Mouse (Mus musculus) hindbrain, embryonic 14.5 days (tissue): ENCODE data around the gene Arl11. TPM values are rescaled to one million over a fixed set of nuclear protein-coding genes. Genes with fewer than 3 reads are reported as not detected.
"Not testable (repeated sequence)": the region's sequence is repeated elsewhere in the genome, so short reads cannot be mapped to it uniquely, and the experiment has no call there.

Experiments
- ATAC-seq: fragments of 200-750 bp; cut with Nextera tagmentation; 2 replicates; pipeline ENCODE4 v1.8.0; 2017; ENCODE audit warnings: moderate number of reproducible peaks, mild to moderate bottlenecking, moderate TSS enrichment, moderate library complexity; ENCODE audit not compliant: low FRiP score
- DNase-seq: peaks from one replicate; pipeline ENCODE4 v3.0.0-alpha.2; 2015; ENCODE audit warnings: low spot score
- H3K27ac ChIP-seq: fragments of 300-500 bp; sonication (generic); 2 replicates; pipeline ENCODE4 v1.5.1; 2014; ENCODE audit warnings: mild to moderate bottlenecking, moderate library complexity
- H3K27me3 ChIP-seq: fragments of 300-500 bp; sonication (generic); 2 replicates; pipeline ENCODE4 v1.6.1; 2014; ENCODE audit warnings: mild to moderate bottlenecking, low read length, mixed read lengths; ENCODE audit not compliant: control insufficient read depth, insufficient read depth
- H3K36me3 ChIP-seq: fragments of 300-500 bp; sonication (generic); replicated peaks from 2 replicates; pipeline ENCODE4 v1.6.1; 2014; ENCODE audit not compliant: control insufficient read depth, insufficient read depth
- H3K4me1 ChIP-seq: fragments of 300-500 bp; sonication (generic); replicated peaks from 2 replicates; pipeline ENCODE4 v1.6.1; 2014; ENCODE audit warnings: antibody characterized with exemption, low read length, mixed read lengths; ENCODE audit not compliant: control insufficient read depth, insufficient read depth
- H3K4me2 ChIP-seq: fragments of 300-500 bp; sonication (generic); replicated peaks from 2 replicates; pipeline ENCODE4 v1.6.1; 2014; ENCODE audit warnings: mild to moderate bottlenecking, moderate library complexity
- H3K4me3 ChIP-seq: fragments of 300-500 bp; sonication (generic); replicated peaks from 2 replicates; pipeline ENCODE4 v1.5.1; 2014; ENCODE audit warnings: mild to moderate bottlenecking, low read length
- H3K9ac ChIP-seq: fragments of 300-500 bp; sonication (generic); 2 replicates; pipeline ENCODE4 v1.6.1; 2014
- H3K9me3 ChIP-seq: fragments of 300-500 bp; sonication (generic); 2 replicates; pipeline ENCODE4 v1.6.1; 2016; ENCODE audit warnings: low read length; ENCODE audit not compliant: control insufficient read depth
- WGBS: fragments of 180-500 bp; shearing (Covaris S2); extraction: QIAGEN DNeasy Blood & Tissue Kit; methylation state at CpG from one replicate; pipeline ENCODE4 v1.1.7; 2014; 5-methylcytosine and 5-hydroxymethylcytosine counted together
- polyA plus RNA-seq: library from polyadenylated mRNA; unstranded; fragments of >200 nt; fragmentation: Nextera tagmentation; extraction: Ambion mirVana; gene quantifications from 2 replicates; pipeline ENCODE4 v1.2.1, GENCODE M21; 2014

Arl11 gene
- polyA plus RNA-seq, 1 experiment from 2014 or later, result 0.25 TPM

GRCm38 (mm10) chr14:61321200-61321599 lies 11.6 kb downstream of the Arl11 start:
- Histone ChIP-seq H3K27ac (no peak overlapping the region), H3K27me3 (no peaks in the 10 kb centered on the region), H3K4me1 (no peaks in the 10 kb centered on the region), H3K9ac (no peak overlapping the region), H3K4me2 (no peak overlapping the region), H3K4me3 (no peak overlapping the region), H3K36me3 (no peaks in the 10 kb centered on the region), H3K9me3 (no peaks in the 10 kb centered on the region)
- DNase-seq, result no peak
- no peak for ATAC-seq
- WGBS, result 88% methylated on average over 4 of the region's 4 CpGs

DNA sequence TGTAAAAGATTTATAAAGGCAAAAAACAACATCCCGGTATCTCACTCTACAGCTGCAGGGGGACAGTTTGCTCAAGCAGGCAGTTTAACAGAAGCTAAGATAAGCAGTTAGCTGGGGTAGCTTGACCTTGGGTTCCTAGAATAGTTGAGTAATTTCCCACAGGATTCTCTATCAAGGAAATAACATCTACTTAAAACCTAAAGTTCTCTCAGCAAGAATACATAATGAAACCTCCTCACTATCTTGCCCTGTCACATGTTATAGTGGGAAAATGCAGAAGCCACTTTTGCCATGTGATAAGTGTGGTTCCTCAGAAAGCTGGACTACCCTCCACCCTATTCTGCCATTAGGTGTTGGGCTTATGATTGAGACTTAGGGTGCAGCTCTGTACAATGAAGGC lies 13.2 kb downstream of the Arl11 start:
- WGBS, result 97% methylated on average over 1 of the region's 1 CpGs
- no peak overlapping the region for H3K4me3 ChIP-seq
- no peak overlapping the region for H3K9ac ChIP-seq
- peaks cover 4% of the 10 kb centered on the region; the same call in 1 of the 2 replicates for H3K4me1 ChIP-seq
- no peaks in the 10 kb centered on the region for H3K27me3 ChIP-seq
- no peak overlapping the region for H3K27ac ChIP-seq
- ATAC-seq (no peak), DNase-seq (no peak)
- H3K4me2 ChIP-seq, result no peak overlapping the region
- H3K36me3 ChIP-seq, result no peaks in the 10 kb centered on the region
- no peaks in the 10 kb centered on the region for H3K9me3 ChIP-seq

GRCm38 (mm10) chr14:61327007-61327406 lies 17.5 kb downstream of the Arl11 start:
- H3K4me2 ChIP-seq, result not testable (repeated sequence)
- 24% methylated on average over 6 of the region's 6 CpGs for WGBS

GRCm38 (mm10) chr14:61327618-61328450 lies 18.3 kb downstream of the Arl11 start:
- DNase-seq (peak; percentile 76), ATAC-seq (peak; percentile 86)
- H3K9me3 ChIP-seq, result no peaks in the 10 kb centered on the region
- H3K9ac ChIP-seq, result peak overlapping the region; percentile 55
- H3K27ac ChIP-seq, result peak overlapping the region; percentile 71
- 32% methylated on average over 19 of the region's 19 CpGs for WGBS
- H3K4me3 ChIP-seq, result peak overlapping the region; percentile 23
- H3K27me3 ChIP-seq, result no peaks in the 10 kb centered on the region
- peaks cover 13% of the 10 kb centered on the region; the same call in 1 of the 2 replicates for H3K4me1 ChIP-seq
- H3K4me2 ChIP-seq, result peak overlapping the region; percentile 45
- no peaks in the 10 kb centered on the region for H3K36me3 ChIP-seq

More at GRCm38 (mm10) chr14:61327007-61327406, 17.5 kb downstream of the Arl11 start:
- not testable (repeated sequence) for H3K9me3 ChIP-seq, H3K36me3 ChIP-seq, H3K4me3 ChIP-seq, DNase-seq, H3K27ac ChIP-seq, H3K27me3 ChIP-seq, ATAC-seq, H3K9ac ChIP-seq
- H3K4me1 ChIP-seq, result peaks cover 13% of the 10 kb centered on the region; the same call in 1 of the 2 replicates

DNA sequence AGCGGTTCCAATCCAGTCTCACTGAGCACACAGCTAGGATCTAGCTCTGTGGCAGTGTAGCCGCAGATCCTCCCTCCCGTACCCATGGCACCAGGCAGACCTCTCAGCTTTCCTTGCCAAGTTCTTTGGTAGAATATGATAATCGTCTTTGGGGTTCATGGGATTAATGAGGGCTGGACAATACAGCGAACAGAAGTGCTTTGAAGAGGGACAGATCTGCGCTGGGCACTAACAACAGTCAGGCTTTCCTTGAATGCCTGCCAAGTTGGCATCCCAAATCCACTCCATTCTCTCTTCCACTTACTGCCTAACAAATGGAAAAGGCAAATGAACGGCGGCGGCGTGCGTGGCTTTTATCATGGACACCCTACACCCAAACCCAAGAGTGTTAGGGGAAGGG lies 21.0 kb downstream of the Arl11 start:
- no peaks in the 10 kb centered on the region for H3K9me3 ChIP-seq
- peak overlapping the region; percentile 52; the same call in 1 of the 2 replicates for H3K27ac ChIP-seq
- ATAC-seq, result peak; percentile 70; the same call in 1 of the 2 replicates
- peak overlapping the region; percentile 26 for H3K4me2 ChIP-seq
- peak; percentile 52 for DNase-seq
- peaks cover 13% of the 10 kb centered on the region; the same call in 1 of the 2 replicates for H3K4me1 ChIP-seq
- H3K4me3 ChIP-seq, result no peak overlapping the region
- H3K9ac ChIP-seq, result no peak overlapping the region
- H3K36me3 ChIP-seq, result no peaks in the 10 kb centered on the region
- 57% methylated on average over 11 of the region's 11 CpGs for WGBS
- H3K27me3 ChIP-seq, result no peaks in the 10 kb centered on the region

- Histone ChIP-seq H3K27me3 (no peaks in the 10 kb centered on the region), H3K4me3 (no peak overlapping the region), H3K4me1 (peaks cover 13% of the 10 kb centered on the region; the same call in 1 of the 2 replicates), H3K9me3 (no peaks in the 10 kb centered on the region), H3K36me3 (no peaks in the 10 kb centered on the region), H3K9ac (0 out of 2 replicates have a peak overlapping the region, but pooled peaks have one; percentile 28), H3K27ac (peak overlapping the region; percentile 52; the same call in 1 of the 2 replicates), H3K4me2 (peak overlapping the region; percentile 26)
- peak; percentile 75 for ATAC-seq
- WGBS, result 18% methylated on average over 13 of the region's 13 CpGs
- DNase-seq, result peak; percentile 90
Measured at GRCm38 (mm10) chr14:61330996-61331561, 21.5 kb downstream of the Arl11 start.

GRCm38 (mm10) chr14:61339381-61339780 lies 29.8 kb downstream of the Arl11 start:
- no peaks in the 10 kb centered on the region for H3K9me3 ChIP-seq
- H3K27me3 ChIP-seq, result no peaks in the 10 kb centered on the region
- no peak overlapping the region for H3K4me3 ChIP-seq
- no peak for DNase-seq
- H3K4me2 ChIP-seq, result no peak overlapping the region
- WGBS, result 88% methylated on average over 4 of the region's 4 CpGs
- H3K36me3 ChIP-seq, result no peaks in the 10 kb centered on the region
- ATAC-seq, result no peak
- H3K27ac ChIP-seq, result no peak overlapping the region
- no peak overlapping the region for H3K9ac ChIP-seq
- H3K4me1 ChIP-seq, result no peaks in the 10 kb centered on the region

GRCm38 (mm10) chr14:61344590-61344989 lies 35.0 kb downstream of the Arl11 start:
- no peaks in the 10 kb centered on the region for H3K4me1 ChIP-seq
- H3K4me2 ChIP-seq, result no peak overlapping the region
- no peak overlapping the region for H3K9ac ChIP-seq
- no peak for DNase-seq
- H3K27ac ChIP-seq, result no peak overlapping the region
- no peak for ATAC-seq
- H3K4me3 ChIP-seq, result no peak overlapping the region
- H3K27me3 ChIP-seq, result no peaks in the 10 kb centered on the region
- H3K9me3 ChIP-seq, result no peaks in the 10 kb centered on the region
- H3K36me3 ChIP-seq, result no peaks in the 10 kb centered on the region
- WGBS, result 72% methylated on average over 5 of the region's 5 CpGs
